Mouse (Mus musculus) heart, postnatal 0 days (tissue): Measurements from ENCODE around the gene Ankrd61. TPM values are rescaled to one million over a fixed set of nuclear protein-coding genes. Genes with fewer than 3 reads are reported as not detected.

Experiments used
- ATAC-seq: fragments of 200-750 bp; cut with Nextera tagmentation; 2 replicates; pipeline ENCODE4 v1.8.0; 2017; ENCODE audit warnings: low read depth, moderate number of reproducible peaks, moderate library complexity; ENCODE audit not compliant: insufficient read depth
- DNase-seq: peaks from one replicate; pipeline ENCODE4 v3.0.0-alpha.2; 2016; ENCODE audit warnings: low spot score
- H3K27ac ChIP-seq: fragments of 300-500 bp; sonication (generic); 2 replicates; pipeline ENCODE4 v1.5.1; 2014; ENCODE audit warnings: low read depth, mild to moderate bottlenecking
- H3K27me3 ChIP-seq: fragments of 300-500 bp; sonication (generic); 2 replicates; pipeline ENCODE4 v1.6.1; 2014; ENCODE audit warnings: low read length, mixed read lengths; ENCODE audit not compliant: control insufficient read depth, insufficient read depth
- H3K36me3 ChIP-seq: fragments of 300-500 bp; sonication (generic); replicated peaks from 2 replicates; pipeline ENCODE4 v1.6.1; 2014; ENCODE audit warnings: low read length, mixed read lengths; ENCODE audit not compliant: control insufficient read depth, insufficient read depth
- H3K4me1 ChIP-seq: fragments of 300-500 bp; sonication (generic); 2 replicates; pipeline ENCODE4 v1.6.1; 2014; ENCODE audit warnings: antibody characterized with exemption; ENCODE audit not compliant: control insufficient read depth, insufficient read depth
- H3K4me2 ChIP-seq: fragments of 300-500 bp; sonication (generic); 2 replicates; pipeline ENCODE4 v1.6.1; 2014; ENCODE audit warnings: low read depth, mild to moderate bottlenecking, low read length, moderate library complexity
- H3K4me3 ChIP-seq: fragments of 300-500 bp; sonication (generic); 2 replicates; pipeline ENCODE4 v1.5.1; 2014; ENCODE audit warnings: low read depth, low read length
- H3K9ac ChIP-seq: fragments of 300-500 bp; sonication (generic); replicated peaks from 2 replicates; pipeline ENCODE4 v1.6.1; 2014; ENCODE audit warnings: low read depth, low read length, mixed read lengths
- H3K9me3 ChIP-seq: fragments of 300-500 bp; sonication (generic); replicated peaks from 2 replicates; pipeline ENCODE4 v1.6.1; 2016; ENCODE audit warnings: low read length; ENCODE audit not compliant: control insufficient read depth
- CTCF ChIP-seq: IDR thresholded peaks from 2 replicates; pipeline ENCODE4 v1.5.1; 2016; ENCODE audit warnings: antibody characterized with exemption, control low read depth, low read depth
- EP300 ChIP-seq: IDR thresholded peaks from 2 replicates; pipeline ENCODE4 v1.6.1; 2016; ENCODE audit warnings: antibody characterized with exemption, low read depth
- WGBS: fragments of 180-500 bp; shearing (Covaris S2); extraction: QIAGEN DNeasy Blood & Tissue Kit; methylation state at CpG from one replicate; pipeline ENCODE4 v1.1.7; 2014; 5-methylcytosine and 5-hydroxymethylcytosine counted together
- polyA plus RNA-seq: library from polyadenylated mRNA; unstranded; fragments of >200 nt; fragmentation: Nextera tagmentation; extraction: Ambion mirVana; gene quantifications from 2 replicates; pipeline ENCODE4 v1.2.1, GENCODE M21; 2015
- total RNA-seq: library from RNA; depleted of rRNA; stranded (reverse); fragments of >200 nt; gene quantifications from 2 replicates; pipeline ENCODE4 v1.2.3, GENCODE M21; 2014; ENCODE audit warnings: low replicate concordance

The Ankrd61 gene
- total and polyA plus RNA-seq, 2 experiments from 2014 or later: 0.07 TPM; not detected in 1

- WGBS: 77% methylated on average over 11 of the region's 11 CpGs
- no peak overlapping the region for H3K4me3 ChIP-seq
- H3K9me3 ChIP-seq: no peaks in the 10 kb centered on the region
- H3K27me3 ChIP-seq: no peaks in the 10 kb centered on the region
- H3K4me2 ChIP-seq: no peak overlapping the region
- no peak overlapping the region for H3K9ac ChIP-seq
- H3K4me1 ChIP-seq: no peaks in the 10 kb centered on the region
- ATAC-seq (no peak), DNase-seq (no peak)
- no peak overlapping the region for H3K27ac ChIP-seq
- H3K36me3 ChIP-seq: peaks cover 27% of the 10 kb centered on the region
- TF ChIP-seq EP300: no peak
- TF ChIP-seq CTCF: no peak
These were observed 35.9 kb upstream of the Ankrd61 start for GRCm38 (mm10) chr5:143933414-143933813.

- ATAC-seq (no peak), DNase-seq (no peak)
- H3K9ac ChIP-seq: no peak within 1 kb of the TSS
- no peak for TF ChIP-seq CTCF
- no peak for TF ChIP-seq EP300
- H3K27me3 ChIP-seq: no peaks in the 10 kb centered on the region
- H3K9me3 ChIP-seq: no peaks in the 10 kb centered on the region
- no peak within 1 kb of the TSS for H3K4me2 ChIP-seq
- H3K27ac ChIP-seq: no peak within 1 kb of the TSS
- H3K4me1 ChIP-seq: no peaks in the 10 kb centered on the region
- 19% methylated on average over 8 of the region's 8 CpGs for WGBS
- H3K4me3 ChIP-seq: no peak within 1 kb of the TSS
- H3K36me3 ChIP-seq: peaks cover 31% of the 10 kb centered on the region
These were observed 35.3 kb upstream of the Ankrd61 start, which contains the start of gene Rsph10b for GRCm38 (mm10) chr5:143932831-143933230. TSS of gene Rsph10b (plus strand) at chr5:143933035.

GRCm38 (mm10) chr5:143931863-143932580 lies 34.5 kb upstream of the Ankrd61 start:
- Histone ChIP-seq H3K4me2 (no peak overlapping the region), H3K4me3 (no peak overlapping the region), H3K36me3 (peaks cover 32% of the 10 kb centered on the region), H3K27me3 (no peaks in the 10 kb centered on the region), H3K4me1 (no peaks in the 10 kb centered on the region), H3K9ac (no peak overlapping the region), H3K27ac (no peak overlapping the region), H3K9me3 (no peaks in the 10 kb centered on the region)
- 78% methylated on average over 6 of the region's 6 CpGs for WGBS
- ATAC-seq: no peak
- no peak for DNase-seq
- TF ChIP-seq CTCF: no peak
- TF ChIP-seq EP300: no peak

GRCm38 (mm10) chr5:143930656-143931055 lies 33.2 kb upstream of the Ankrd61 start:
- H3K27ac ChIP-seq: no peak overlapping the region
- H3K9me3 ChIP-seq: no peaks in the 10 kb centered on the region
- 89% methylated on average over 12 of the region's 12 CpGs for WGBS
- no peaks in the 10 kb centered on the region for H3K4me1 ChIP-seq
- H3K4me2 ChIP-seq: no peak overlapping the region
- no peak for ATAC-seq
- H3K9ac ChIP-seq: no peak overlapping the region
- TF ChIP-seq EP300: no peak
- no peak for TF ChIP-seq CTCF
- DNase-seq: no peak
- no peaks in the 10 kb centered on the region for H3K27me3 ChIP-seq
- peaks cover 46% of the 10 kb centered on the region for H3K36me3 ChIP-seq
- no peak overlapping the region for H3K4me3 ChIP-seq

- 91% methylated on average over 4 of the region's 4 CpGs for WGBS
- ATAC-seq (no peak), DNase-seq (no peak)
- Histone ChIP-seq H3K36me3 (peaks cover 59% of the 10 kb centered on the region), H3K9ac (no peak overlapping the region), H3K4me2 (no peak overlapping the region), H3K4me1 (no peaks in the 10 kb centered on the region), H3K9me3 (no peaks in the 10 kb centered on the region), H3K27me3 (no peaks in the 10 kb centered on the region), H3K4me3 (no peak overlapping the region), H3K27ac (no peak overlapping the region)
- TF ChIP-seq CTCF (no peak), EP300 (no peak)
These were observed 31.8 kb upstream of the Ankrd61 start for GRCm38 (mm10) chr5:143929291-143929690.

GRCm38 (mm10) chr5:143927875-143928274 lies 30.4 kb upstream of the Ankrd61 start, which contains the start of gene Gm42421:
TSS of gene Gm42421 (plus strand) at chr5:143928175.
- ATAC-seq: no peak
- no peaks in the 10 kb centered on the region for H3K4me1 ChIP-seq
- no peaks in the 10 kb centered on the region for H3K9me3 ChIP-seq
- H3K27me3 ChIP-seq: no peaks in the 10 kb centered on the region
- no peak within 1 kb of the TSS for H3K4me2 ChIP-seq
- WGBS: 96% methylated on average over 8 of the region's 8 CpGs
- DNase-seq: no peak
- TF ChIP-seq CTCF: no peak
- no peak for TF ChIP-seq EP300
- no peak within 1 kb of the TSS for H3K27ac ChIP-seq
- no peak within 1 kb of the TSS for H3K9ac ChIP-seq
- no peak within 1 kb of the TSS for H3K4me3 ChIP-seq
- peaks cover 72% of the 10 kb centered on the region for H3K36me3 ChIP-seq
